Mouse (Mus musculus) mouse trophoblast stem cell (cell line): ENCODE results near the gene Zfp697.
"Not testable (repeated sequence)": the region's sequence is repeated elsewhere in the genome, so short reads cannot be mapped to it uniquely, and the experiment has no call there.

ENCODE experiments used
- in situ Hi-C, 2 experiments: fragments of 300-500 bp; cut with MseI, MboI; formaldehyde crosslinking; loops; 2 replicates in 1 of 2; 3 replicates in 1 of 2; pipeline ENCODE4 v1.15.1; 2025

Gene Zfp697

GRCm38 (mm10) chr3:98366823-98367222 lies 15.4 kb upstream of the Zfp697 start:
- in situ Hi-C loops: loop anchor here (25.0 kb wide), 2 partner anchors 220 to 245 kb away; partner anchors contain the start of gene Gm10681 (in 1 of the 2)

GRCm38 (mm10) chr3:98368283-98368682 lies 14.0 kb upstream of the Zfp697 start:
- in situ Hi-C loops: loop anchor here (25.0 kb wide), 2 partner anchors 219 to 244 kb away; partner anchors contain the start of gene Gm10681 (in 1 of the 2)

- in situ Hi-C loops: loop anchor here (25.0 kb wide), 2 partner anchors 219 to 244 kb away; partner anchors contain the start of gene Gm10681 (in 1 of the 2)
Observed at GRCm38 (mm10) chr3:98368776-98369175, 13.5 kb upstream of the Zfp697 start.

- in situ Hi-C loops: loop anchor here (25.0 kb wide), 2 partner anchors 213 to 238 kb away; partner anchors contain the start of gene Gm10681 (in 1 of the 2)
Observed at GRCm38 (mm10) chr3:98374062-98374719, 8.1 kb upstream of the Zfp697 start.

GRCm38 (mm10) chr3:98374980-98375379 lies 7.3 kb upstream of the Zfp697 start:
- in situ Hi-C loops: loop anchor here (5.0 to 25.0 kb wide), 3 partner anchors 47 to 237 kb away; partner anchors contain the start of gene Gm10681 (in 1 of the 2)

GRCm38 (mm10) chr3:98378267-98378666 lies 4.0 kb upstream of the Zfp697 start:
- in situ Hi-C loops: loop anchor here in 1 of 2 experiments (5.0 kb wide), 1 partner anchor 44 kb away; no protein-coding TSS in a partner anchor

GRCm38 (mm10) chr3:98379236-98379635 lies 3.0 kb upstream of the Zfp697 start:
- in situ Hi-C loops: loop anchor here in 1 of 2 experiments (5.0 kb wide), 1 partner anchor 43 kb away; no protein-coding TSS in a partner anchor

- in situ Hi-C loops: loop anchor here in 1 of 2 experiments (5.0 kb wide), 1 partner anchor 41 kb away; no protein-coding TSS in a partner anchor
Observed at GRCm38 (mm10) chr3:98381677-98382245, 500 bp upstream of the Zfp697 start.

- in situ Hi-C loops: loop anchor here in 1 of 2 experiments (5.0 kb wide), 1 partner anchor 39 kb away; no protein-coding TSS in a partner anchor
Observed at GRCm38 (mm10) chr3:98383024-98383790, 946 bp downstream of the Zfp697 start.

- in situ Hi-C loops: no loop called here
Observed at GRCm38 (mm10) chr3:98387086-98387485, 4.8 kb downstream of the Zfp697 start.

- in situ Hi-C loops: no loop called here
Observed at GRCm38 (mm10) chr3:98387756-98388155, 5.5 kb downstream of the Zfp697 start.

- in situ Hi-C loops: no loop called here
Observed at GRCm38 (mm10) chr3:98389305-98389704, 7.0 kb downstream of the Zfp697 start.

GRCm38 (mm10) chr3:98404268-98404895 lies 22.1 kb downstream of the Zfp697 start:
- in situ Hi-C loops: loop anchor here (10.0 kb wide), 3 partner anchors 1320 to 1460 kb away; no protein-coding TSS in a partner anchor

GRCm38 (mm10) chr3:98405877-98406276 lies 23.6 kb downstream of the Zfp697 start:
- in situ Hi-C loops: loop anchor here (10.0 kb wide), 3 partner anchors 1321 to 1461 kb away; no protein-coding TSS in a partner anchor

GRCm38 (mm10) chr3:98406569-98407144 lies 24.4 kb downstream of the Zfp697 start:
- in situ Hi-C loops: loop anchor here (10.0 kb wide), 3 partner anchors 1322 to 1462 kb away; no protein-coding TSS in a partner anchor

GRCm38 (mm10) chr3:98407261-98407780 lies 25.1 kb downstream of the Zfp697 start:
- in situ Hi-C loops: loop anchor here (10.0 kb wide), 3 partner anchors 1323 to 1463 kb away; no protein-coding TSS in a partner anchor

GRCm38 (mm10) chr3:98410619-98411580 lies 28.6 kb downstream of the Zfp697 start:
- in situ Hi-C loops: not testable (repeated sequence)

- in situ Hi-C loops: no loop called here
Observed at GRCm38 (mm10) chr3:98413733-98414132, 31.5 kb downstream of the Zfp697 start.

GRCm38 (mm10) chr3:98414296-98414695 lies 32.0 kb downstream of the Zfp697 start:
- in situ Hi-C loops: no loop called here
